Mouse (Mus musculus) kidney, embryonic 15.5 days (tissue): ENCODE results near the gene Tmem50a. TPM values are rescaled to one million over a fixed set of nuclear protein-coding genes. Genes with fewer than 3 reads are reported as not detected.

ENCODE experiments used
- ATAC-seq: fragments of 200-750 bp; cut with Nextera tagmentation; replicated peaks from 2 replicates; pipeline ENCODE4 v1.8.0; 2017; ENCODE audit warnings: moderate TSS enrichment; ENCODE audit not compliant: low FRiP score
- H3K27ac ChIP-seq: fragments of 300-500 bp; sonication (generic); 2 replicates; pipeline ENCODE4 v1.5.1; 2015; ENCODE audit warnings: mild to moderate bottlenecking, inconsistent platforms
- H3K27me3 ChIP-seq: fragments of 300-500 bp; sonication (generic); 2 replicates; pipeline ENCODE4 v1.6.1; 2015; ENCODE audit warnings: inconsistent platforms
- H3K36me3 ChIP-seq: fragments of 300-500 bp; sonication (generic); 2 replicates; pipeline ENCODE4 v1.6.1; 2015; ENCODE audit warnings: inconsistent platforms
- H3K4me1 ChIP-seq: fragments of 300-500 bp; sonication (generic); 2 replicates; pipeline ENCODE4 v1.6.1; 2015; ENCODE audit warnings: inconsistent platforms
- H3K4me2 ChIP-seq: fragments of 300-500 bp; sonication (generic); 2 replicates; pipeline ENCODE4 v1.6.1; 2015; ENCODE audit warnings: moderate library complexity, mild to moderate bottlenecking, inconsistent platforms
- H3K4me3 ChIP-seq: fragments of 300-500 bp; sonication (generic); replicated peaks from 2 replicates; pipeline ENCODE4 v1.5.1; 2015; ENCODE audit warnings: mild to moderate bottlenecking, inconsistent platforms
- H3K9ac ChIP-seq: fragments of 300-500 bp; sonication (generic); 2 replicates; pipeline ENCODE4 v1.6.1; 2015; ENCODE audit warnings: mild to moderate bottlenecking, inconsistent platforms
- H3K9me3 ChIP-seq: fragments of 300-500 bp; sonication (generic); replicated peaks from 2 replicates; pipeline ENCODE4 v1.6.1; 2016; ENCODE audit warnings: inconsistent platforms
- WGBS: fragments of 180-500 bp; shearing (Covaris S2); methylation state at CpG from one replicate; pipeline ENCODE4 v1.1.7; 2015; ENCODE audit warnings: mixed read lengths; 5-methylcytosine and 5-hydroxymethylcytosine counted together
- polyA plus RNA-seq: library from polyadenylated mRNA; unstranded; fragments of >200 nt; fragmentation: Nextera tagmentation; extraction: Ambion mirVana; gene quantifications from 2 replicates; pipeline ENCODE4 v1.2.1, GENCODE M21; 2015

The Tmem50a gene
- polyA plus RNA-seq, 1 experiment from 2014 or later: 173 TPM

- H3K9ac ChIP-seq: no peak overlapping the region
- no peak overlapping the region for H3K4me3 ChIP-seq
- no peak for ATAC-seq
- no peak overlapping the region for H3K27ac ChIP-seq
- H3K4me2 ChIP-seq: no peak overlapping the region
- H3K36me3 ChIP-seq: no peaks in the 10 kb centered on the region
- no peaks in the 10 kb centered on the region for H3K9me3 ChIP-seq
- peaks cover 35% of the 10 kb centered on the region for H3K27me3 ChIP-seq
- peaks cover 17% of the 10 kb centered on the region for H3K4me1 ChIP-seq
- 88% methylated on average over 10 of the region's 10 CpGs for WGBS
These were observed 46.8 kb downstream of the Tmem50a start for GRCm38 (mm10) chr4:134868065-134868464.

GRCm38 (mm10) chr4:134867661-134868060, 47.2 kb downstream of the Tmem50a start:
- Histone ChIP-seq H3K4me3 (no peak overlapping the region), H3K36me3 (no peaks in the 10 kb centered on the region), H3K9ac (no peak overlapping the region), H3K9me3 (no peaks in the 10 kb centered on the region), H3K4me1 (peaks cover 17% of the 10 kb centered on the region), H3K27ac (no peak overlapping the region), H3K4me2 (no peak overlapping the region), H3K27me3 (peaks cover 35% of the 10 kb centered on the region)
- 89% methylated on average over 8 of the region's 8 CpGs for WGBS
- no peak for ATAC-seq

- no peak overlapping the region for H3K4me2 ChIP-seq
- 81% methylated on average over 8 of the region's 8 CpGs for WGBS
- H3K9me3 ChIP-seq: no peaks in the 10 kb centered on the region
- no peaks in the 10 kb centered on the region for H3K36me3 ChIP-seq
- no peak overlapping the region for H3K4me3 ChIP-seq
- H3K27me3 ChIP-seq: peaks cover 35% of the 10 kb centered on the region
- no peak for ATAC-seq
- no peak overlapping the region for H3K9ac ChIP-seq
- H3K27ac ChIP-seq: no peak overlapping the region
- peaks cover 19% of the 10 kb centered on the region for H3K4me1 ChIP-seq
These were observed 47.6 kb downstream of the Tmem50a start for GRCm38 (mm10) chr4:134867213-134867612.

- H3K27me3 ChIP-seq: peaks cover 34% of the 10 kb centered on the region
- H3K4me3 ChIP-seq: no peak overlapping the region
- WGBS: 93% methylated on average over 5 of the region's 5 CpGs
- no peak overlapping the region for H3K27ac ChIP-seq
- H3K9ac ChIP-seq: no peak overlapping the region
- peaks cover 28% of the 10 kb centered on the region for H3K4me1 ChIP-seq
- H3K4me2 ChIP-seq: no peak overlapping the region
- no peaks in the 10 kb centered on the region for H3K36me3 ChIP-seq
- ATAC-seq: no peak
- no peaks in the 10 kb centered on the region for H3K9me3 ChIP-seq
These were observed 49.0 kb downstream of the Tmem50a start for GRCm38 (mm10) chr4:134865789-134866188.

GRCm38 (mm10) chr4:134865340-134865739, 49.5 kb downstream of the Tmem50a start:
- Histone ChIP-seq H3K27ac (no peak overlapping the region), H3K4me3 (no peak overlapping the region), H3K36me3 (no peaks in the 10 kb centered on the region), H3K9ac (no peak overlapping the region), H3K4me2 (no peak overlapping the region), H3K27me3 (peaks cover 29% of the 10 kb centered on the region), H3K4me1 (peaks cover 28% of the 10 kb centered on the region), H3K9me3 (no peaks in the 10 kb centered on the region)
- no peak; the same call in 1 of the 2 replicates for ATAC-seq
- WGBS: 73% methylated on average over 6 of the region's 6 CpGs

- 74% methylated on average over 14 of the region's 14 CpGs for WGBS
- Histone ChIP-seq H3K4me1 (peaks cover 18% of the 10 kb centered on the region), H3K36me3 (no peaks in the 10 kb centered on the region), H3K27me3 (peaks cover 17% of the 10 kb centered on the region), H3K4me3 (no peak within 1 kb of the TSS), H3K4me2 (no peak within 1 kb of the TSS), H3K9ac (no peak within 1 kb of the TSS), H3K27ac (no peak within 1 kb of the TSS; the same call in 1 of the 2 replicates), H3K9me3 (no peaks in the 10 kb centered on the region)
- no peak for ATAC-seq
These were observed 50.7 kb downstream of the Tmem50a start, which contains the start of gene Rhd for GRCm38 (mm10) chr4:134863937-134864729. Gene Rhd (plus strand): TSS chr4:134864536.

GRCm38 (mm10) chr4:134862996-134863395, 51.8 kb downstream of the Tmem50a start:
- H3K27ac ChIP-seq: no peak overlapping the region
- no peak for ATAC-seq
- peaks cover 6% of the 10 kb centered on the region for H3K27me3 ChIP-seq
- peaks cover 11% of the 10 kb centered on the region for H3K4me1 ChIP-seq
- 82% methylated on average over 7 of the region's 7 CpGs for WGBS
- H3K36me3 ChIP-seq: no peaks in the 10 kb centered on the region
- H3K4me2 ChIP-seq: no peak overlapping the region
- H3K9ac ChIP-seq: no peak overlapping the region
- no peak overlapping the region for H3K4me3 ChIP-seq
- H3K9me3 ChIP-seq: no peaks in the 10 kb centered on the region

- 0 out of 2 replicates have a peak, but pooled peaks have one; percentile 47 for ATAC-seq
- 66% methylated on average over 6 of the region's 6 CpGs for WGBS
- no peak overlapping the region for H3K9ac ChIP-seq
These were observed 52.9 kb downstream of the Tmem50a start for GRCm38 (mm10) chr4:134861884-134862283.

GRCm38 (mm10) chr4:134858494-134858893, 56.3 kb downstream of the Tmem50a start:
- ATAC-seq: no peak
- Histone ChIP-seq H3K9me3 (no peaks in the 10 kb centered on the region), H3K4me3 (no peak overlapping the region), H3K36me3 (no peaks in the 10 kb centered on the region), H3K4me2 (no peak overlapping the region), H3K27me3 (no peaks in the 10 kb centered on the region), H3K27ac (no peak overlapping the region), H3K9ac (no peak overlapping the region), H3K4me1 (peaks cover 38% of the 10 kb centered on the region)
- WGBS: 86% methylated on average over 4 of the region's 4 CpGs

More at GRCm38 (mm10) chr4:134861884-134862283, 52.9 kb downstream of the Tmem50a start:
- Histone ChIP-seq H3K27ac (peak overlapping the region; percentile 23; the same call in 1 of the 2 replicates), H3K4me2 (no peak overlapping the region), H3K4me3 (no peak overlapping the region), H3K4me1 (peaks cover 14% of the 10 kb centered on the region), H3K36me3 (no peaks in the 10 kb centered on the region), H3K9me3 (no peaks in the 10 kb centered on the region), H3K27me3 (no peaks in the 10 kb centered on the region)

- peak overlapping the region; percentile 56 for H3K27ac ChIP-seq
- no peaks in the 10 kb centered on the region for H3K36me3 ChIP-seq
- H3K9ac ChIP-seq: no peak overlapping the region
- 20% methylated on average over 5 of the region's 5 CpGs for WGBS
- no peaks in the 10 kb centered on the region for H3K27me3 ChIP-seq
- ATAC-seq: no peak
- no peak overlapping the region for H3K4me2 ChIP-seq
- H3K4me3 ChIP-seq: no peak overlapping the region
- peaks cover 37% of the 10 kb centered on the region for H3K4me1 ChIP-seq
- H3K9me3 ChIP-seq: no peaks in the 10 kb centered on the region
These were observed 58.3 kb downstream of the Tmem50a start for GRCm38 (mm10) chr4:134856501-134856900.

- Histone ChIP-seq H3K9me3 (no peaks in the 10 kb centered on the region), H3K4me2 (no peak overlapping the region), H3K9ac (no peak overlapping the region), H3K27me3 (no peaks in the 10 kb centered on the region), H3K27ac (peak overlapping the region; percentile 56), H3K36me3 (no peaks in the 10 kb centered on the region), H3K4me3 (no peak overlapping the region), H3K4me1 (peaks cover 40% of the 10 kb centered on the region)
- no peak for ATAC-seq
- WGBS: 53% methylated on average over 5 of the region's 5 CpGs
These were observed 58.8 kb downstream of the Tmem50a start for GRCm38 (mm10) chr4:134856056-134856455.

GRCm38 (mm10) chr4:134855371-134855770, 59.5 kb downstream of the Tmem50a start:
- no peak for ATAC-seq
- Histone ChIP-seq H3K9me3 (no peaks in the 10 kb centered on the region), H3K4me2 (no peak overlapping the region), H3K9ac (no peak overlapping the region), H3K4me1 (peaks cover 45% of the 10 kb centered on the region), H3K27me3 (no peaks in the 10 kb centered on the region), H3K4me3 (no peak overlapping the region), H3K27ac (peak overlapping the region; percentile 71), H3K36me3 (no peaks in the 10 kb centered on the region)
- WGBS: 65% methylated on average over 3 of the region's 3 CpGs
